Mouse (Mus musculus) midbrain, postnatal 0 days (tissue): Measurements from ENCODE around the gene Dkk1. TPM values are rescaled to one million over a fixed set of nuclear protein-coding genes. Genes with fewer than 3 reads are reported as not detected.

Experiments
- ATAC-seq: fragments of 200-750 bp; cut with Nextera tagmentation; 2 replicates; pipeline ENCODE4 v1.8.0; 2017; ENCODE audit warnings: moderate number of reproducible peaks, mild to moderate bottlenecking, moderate TSS enrichment, moderate library complexity; ENCODE audit not compliant: low FRiP score
- DNase-seq: peaks from one replicate; pipeline ENCODE4 v3.0.0-alpha.2; 2015; ENCODE audit warnings: low spot score
- H3K27ac ChIP-seq: fragments of 300-500 bp; sonication (generic); 2 replicates; pipeline ENCODE4 v1.5.1; 2014; ENCODE audit warnings: low read depth, mild to moderate bottlenecking, low read length, mixed read lengths
- H3K27me3 ChIP-seq: fragments of 300-500 bp; sonication (generic); 2 replicates; pipeline ENCODE4 v1.6.1; 2014; ENCODE audit warnings: low read length, control low read depth, mixed read lengths; ENCODE audit not compliant: insufficient read depth
- H3K36me3 ChIP-seq: fragments of 300-500 bp; sonication (generic); 2 replicates; pipeline ENCODE4 v1.6.1; 2014; ENCODE audit warnings: low read length, control low read depth, mixed read lengths; ENCODE audit not compliant: insufficient read depth
- H3K4me1 ChIP-seq: fragments of 300-500 bp; sonication (generic); 2 replicates; pipeline ENCODE4 v1.6.1; 2014; ENCODE audit warnings: mild to moderate bottlenecking, control low read depth, antibody characterized with exemption, low read length, mixed read lengths; ENCODE audit not compliant: insufficient read depth
- H3K4me2 ChIP-seq: fragments of 300-500 bp; sonication (generic); 2 replicates; pipeline ENCODE4 v1.6.1; 2014; ENCODE audit warnings: low read depth, mild to moderate bottlenecking, low read length, mixed read lengths; ENCODE audit not compliant: poor library complexity, severe bottlenecking
- H3K4me3 ChIP-seq: fragments of 300-500 bp; sonication (generic); 2 replicates; pipeline ENCODE4 v1.5.1; 2014; ENCODE audit warnings: low read depth, mild to moderate bottlenecking, low read length, moderate library complexity
- H3K9ac ChIP-seq: fragments of 300-500 bp; sonication (generic); replicated peaks from 2 replicates; pipeline ENCODE4 v1.6.1; 2014; ENCODE audit warnings: mild to moderate bottlenecking, low read length, moderate library complexity, mixed read lengths; ENCODE audit not compliant: poor library complexity, severe bottlenecking
- H3K9me3 ChIP-seq: fragments of 300-500 bp; sonication (generic); 2 replicates; pipeline ENCODE4 v1.6.1; 2016; ENCODE audit warnings: low read length, control low read depth
- CTCF ChIP-seq: IDR thresholded peaks from 2 replicates; pipeline ENCODE4 v1.5.1; 2016; ENCODE audit warnings: antibody characterized with exemption, mild to moderate bottlenecking
- WGBS: fragments of 180-500 bp; shearing (Covaris S2); extraction: QIAGEN DNeasy Blood & Tissue Kit; methylation state at CpG from one replicate; pipeline ENCODE4 v1.1.7; 2014; 5-methylcytosine and 5-hydroxymethylcytosine counted together
- polyA plus RNA-seq: library from polyadenylated mRNA; unstranded; fragments of >200 nt; fragmentation: Nextera tagmentation; extraction: Ambion mirVana; gene quantifications from 2 replicates; pipeline ENCODE4 v1.2.1, GENCODE M21; 2015
- total RNA-seq: library from RNA; depleted of rRNA; stranded (reverse); fragments of >200 nt; gene quantifications from 2 replicates; pipeline ENCODE4 v1.2.3, GENCODE M21; 2014

Gene Dkk1
- total and polyA plus RNA-seq, 2 experiments from 2014 or later: 0.33 to 0.49 TPM

GRCm38 (mm10) chr19:30510481-30510880 lies 39.0 kb downstream of the Dkk1 start:
- no peak for ATAC-seq
- DNase-seq: no peak
- no peak overlapping the region for H3K9ac ChIP-seq
- no peak overlapping the region for H3K27ac ChIP-seq
- TF ChIP-seq CTCF: no peak
- no peaks in the 10 kb centered on the region for H3K36me3 ChIP-seq
- no peak overlapping the region for H3K4me2 ChIP-seq
- H3K9me3 ChIP-seq: no peaks in the 10 kb centered on the region
- H3K4me1 ChIP-seq: no peaks in the 10 kb centered on the region
- no peak overlapping the region for H3K4me3 ChIP-seq
- 83% methylated on average over 4 of the region's 4 CpGs for WGBS
- peaks cover 3% of the 10 kb centered on the region; the same call in 1 of the 2 replicates for H3K27me3 ChIP-seq

GRCm38 (mm10) chr19:30505497-30505896 lies 44.0 kb downstream of the Dkk1 start:
- Histone ChIP-seq H3K9ac (no peak overlapping the region), H3K9me3 (no peaks in the 10 kb centered on the region), H3K4me1 (no peaks in the 10 kb centered on the region), H3K27ac (no peak overlapping the region), H3K27me3 (peaks cover under 1% of the 10 kb centered on the region; the same call in 1 of the 2 replicates), H3K4me2 (0 out of 2 replicates have a peak overlapping the region, but pooled peaks have one; percentile 12), H3K36me3 (no peaks in the 10 kb centered on the region), H3K4me3 (no peak overlapping the region)
- ATAC-seq: no peak
- TF ChIP-seq CTCF: no peak
- no peak for DNase-seq
- 9% methylated on average over 5 of the region's 5 CpGs for WGBS
